Mouse (Mus musculus): ENCODE measurements around the gene Sema3g.

DNA sequence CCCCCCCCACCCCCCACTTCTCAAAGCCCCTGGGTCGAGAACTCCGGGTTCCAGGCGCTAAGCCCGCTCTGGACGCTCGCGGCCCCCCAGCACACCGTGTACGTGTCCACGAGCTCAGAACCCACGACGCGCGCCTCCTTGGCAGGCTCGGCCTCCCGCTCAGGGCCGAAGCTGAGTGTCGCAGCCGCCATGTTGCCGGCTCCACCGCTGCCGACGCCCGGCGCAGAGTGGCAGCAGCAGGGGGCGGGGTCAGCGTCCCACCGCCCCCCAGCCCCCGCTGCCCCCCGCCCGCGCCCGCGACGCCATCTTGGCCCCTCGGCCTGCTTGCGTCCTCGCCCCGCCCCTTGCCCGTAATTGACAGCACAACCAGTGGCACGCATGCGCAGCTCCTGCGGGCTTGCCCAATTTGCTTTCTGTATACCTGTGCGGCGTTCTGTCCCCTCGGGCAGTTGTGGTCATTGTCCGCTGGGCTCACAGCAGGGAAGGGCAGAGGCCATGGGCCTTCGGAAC lies 11.1 kb upstream of the Sema3g start:
- no peak for TF ChIP-seq GATA1 (IDR thresholded peaks at IDR 0.05; ENCODE audit: borderline replicate concordance, low read length)
- TF ChIP-seq FLI1 (IDR thresholded peaks at IDR 0.05; ENCODE audit: low read length), result no peak

All from megakaryocyte, embryonic 14.5 days (primary cell).